Mouse (Mus musculus) embryo, embryonic 11 days (tissue): ENCODE results near the gene Gm5795.
"Not testable (repeated sequence)": the region's sequence is repeated elsewhere in the genome, so short reads cannot be mapped to it uniquely, and the experiment has no call there.

Source experiments
- DNase-seq: peaks from one replicate; pipeline ENCODE4 v3.0.0-alpha.2; 2015

The Gm5795 gene

GRCm38 (mm10) chr14:3187955-3188354 lies at the start of gene Gm5795:
Gene Gm5795, plus strand, starts transcription at chr14:3188255.
- DNase-seq: not testable (repeated sequence)

GRCm38 (mm10) chr14:3208272-3209152 lies 20.5 kb downstream of the Gm5795 start, which contains the start of gene D830030K20Rik:
Gene D830030K20Rik, plus strand, starts transcription at chr14:3208488.
- DNase-seq: peak; percentile 1

GRCm38 (mm10) chr14:3209367-3209766 lies 21.3 kb downstream of the Gm5795 start:
- DNase-seq: peak; percentile 34
